Mouse (Mus musculus) testis, adult 2 months (tissue): ENCODE measurements around the gene Dffb. TPM values are rescaled to one million over a fixed set of nuclear protein-coding genes. Genes with fewer than 3 reads are reported as not detected.

Experiments used
- H3K27ac ChIP-seq: fragments of 200-500 bp; 2 replicates; pipeline ENCODE4 v1.5.1; 2012; ENCODE audit warnings: low read depth, low read length; ENCODE audit not compliant: control insufficient read depth, insufficient read depth
- H3K27me3 ChIP-seq: fragments of 200-500 bp; 2 replicates; pipeline ENCODE4 v1.6.1; 2012; ENCODE audit warnings: mild to moderate bottlenecking, low read length, moderate library complexity; ENCODE audit not compliant: control insufficient read depth, insufficient read depth
- H3K36me3 ChIP-seq: fragments of 200-500 bp; 2 replicates; pipeline ENCODE4 v1.6.1; 2012; ENCODE audit warnings: mild to moderate bottlenecking, low read length; ENCODE audit not compliant: control insufficient read depth, insufficient read depth
- H3K4me1 ChIP-seq: fragments of 200-500 bp; 2 replicates; pipeline ENCODE4 v1.6.1; 2012; ENCODE audit warnings: low read length; ENCODE audit not compliant: control insufficient read depth, insufficient read depth
- H3K4me3 ChIP-seq: fragments of 200-500 bp; 2 replicates; pipeline ENCODE4 v1.5.1; 2012; ENCODE audit warnings: low read depth, mild to moderate bottlenecking, low read length, moderate library complexity, mixed read lengths; ENCODE audit not compliant: control insufficient read depth
- CTCF ChIP-seq: fragments of 200-500 bp; IDR thresholded peaks from 2 replicates; pipeline ENCODE4 v1.5.1; 2012; ENCODE audit warnings: low read depth, mild to moderate bottlenecking, inconsistent platforms, low read length, moderate library complexity; ENCODE audit not compliant: control insufficient read depth, insufficient read depth, insufficient replicate concordance
- POLR2A ChIP-seq: fragments of 200-500 bp; IDR thresholded peaks from 2 replicates; pipeline ENCODE4 v1.6.1; 2012; ENCODE audit warnings: low read depth, mild to moderate bottlenecking, inconsistent platforms, low read length, moderate library complexity; ENCODE audit not compliant: control insufficient read depth
- polyA plus RNA-seq: library from polyadenylated mRNA; depleted of rRNA; stranded (reverse); fragments of >200 nt; gene quantifications from 2 replicates; pipeline ENCODE4 v1.2.3, GENCODE M21; 2012; rRNA removed

The Dffb gene
- polyA plus RNA-seq, 1 experiment: 4.6 TPM

DNA sequence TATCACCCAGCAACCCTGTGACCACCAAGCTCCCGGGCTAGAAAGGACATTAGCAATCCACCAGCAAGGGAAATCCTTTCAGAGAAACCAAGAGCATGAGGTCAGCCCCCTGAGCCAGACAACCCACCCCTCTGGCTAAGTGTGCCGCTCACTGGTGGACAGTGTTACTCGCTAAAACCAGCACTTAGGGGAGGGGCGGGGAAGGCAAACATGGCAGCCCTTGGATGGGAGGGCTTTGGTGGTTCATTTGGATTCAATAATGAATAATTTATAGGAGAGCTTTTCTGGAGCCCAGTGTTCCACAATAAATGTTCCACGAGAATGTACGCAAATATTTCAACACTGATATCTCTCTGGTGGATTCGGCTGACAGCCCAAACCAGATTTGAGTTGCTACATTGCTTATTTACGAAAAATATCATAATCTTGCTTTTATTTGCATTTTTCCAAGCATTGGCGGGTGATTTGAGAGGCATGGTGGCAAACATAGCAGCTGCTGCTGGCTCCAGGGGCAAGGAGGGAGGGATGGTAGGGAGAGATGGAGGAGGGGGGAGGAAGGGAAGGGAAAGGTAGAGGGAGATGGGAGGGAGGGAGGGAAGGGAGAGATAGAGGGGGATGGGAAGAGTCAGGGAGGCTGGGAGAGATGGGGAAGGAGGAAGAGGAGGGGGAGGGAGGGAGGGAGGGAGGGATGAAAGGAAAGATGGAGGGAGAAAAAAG is 54.3 kb downstream of the Dffb start:
- no peak overlapping the region for H3K27ac ChIP-seq
- TF ChIP-seq POLR2A (no peak), CTCF (no peak)
- H3K36me3 ChIP-seq: no peaks in the 10 kb centered on the region
- no peaks in the 10 kb centered on the region for H3K4me1 ChIP-seq
- no peaks in the 10 kb centered on the region for H3K27me3 ChIP-seq
- H3K4me3 ChIP-seq: no peak overlapping the region

DNA sequence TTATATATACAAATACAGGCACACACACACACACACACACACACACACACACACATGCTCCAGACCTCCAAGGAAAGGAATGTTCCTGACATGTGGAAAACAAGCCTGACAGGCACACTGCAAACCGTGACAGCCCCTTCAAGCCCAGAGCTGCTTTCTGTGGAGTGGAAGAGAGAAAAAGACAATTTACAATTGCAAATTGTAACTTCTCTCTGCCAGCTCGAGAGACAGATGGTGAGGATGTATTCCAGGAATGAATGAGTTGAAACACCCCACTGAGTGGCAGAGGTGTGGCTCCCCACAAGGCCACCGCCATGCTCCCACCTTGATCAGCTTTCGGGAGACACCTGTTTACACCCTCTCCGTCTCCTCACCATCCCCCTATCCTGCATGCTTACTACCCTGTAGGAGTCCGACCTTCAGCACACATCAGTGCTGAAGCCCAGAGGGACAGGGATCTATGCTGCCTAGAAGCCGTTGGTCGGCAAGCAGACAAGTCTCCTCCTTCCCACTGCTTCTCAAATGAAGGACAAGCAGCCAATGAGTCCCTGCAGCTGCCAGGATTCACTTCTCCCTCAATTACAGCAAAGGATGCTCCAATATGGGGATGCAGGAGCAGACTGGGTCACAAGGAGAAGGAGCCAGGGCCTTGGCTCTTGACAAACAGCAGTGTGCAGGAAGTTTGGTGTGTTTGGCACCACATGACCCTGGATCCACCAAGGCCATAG is 57.0 kb downstream of the Dffb start:
- Histone ChIP-seq H3K36me3 (no peaks in the 10 kb centered on the region), H3K4me3 (no peak overlapping the region), H3K27ac (no peak overlapping the region), H3K4me1 (no peaks in the 10 kb centered on the region), H3K27me3 (no peaks in the 10 kb centered on the region)
- no peak for TF ChIP-seq POLR2A
- no peak for TF ChIP-seq CTCF

Other genes with a start within 250 kb of the Dffb start
- gene A430005L14Rik, start 17.9 kb downstream of the Dffb start, polyA plus RNA-seq: 76.8 and 87.1 TPM in 2 replicates
- 43.4 and 46.6 TPM in 2 replicates for gene Cep104, start 68 bp upstream of the Dffb start, polyA plus RNA-seq
- 55.1 and 58.8 TPM in 2 replicates for gene Lrrc47, start 36.6 kb upstream of the Dffb start, polyA plus RNA-seq
- gene Smim1, start 51.1 kb upstream of the Dffb start, polyA plus RNA-seq: 39.8 and 41.1 TPM in 2 replicates
- 51.5 and 55.2 TPM in 2 replicates for gene Ccdc27, start 67.6 kb upstream of the Dffb start, polyA plus RNA-seq
- gene Trp73, start 165.1 kb upstream of the Dffb start, polyA plus RNA-seq: 0.17 and 0.48 TPM in 2 replicates
- 20.8 and 21.2 TPM in 2 replicates for gene Wrap73, start 167.2 kb upstream of the Dffb start, polyA plus RNA-seq
- gene Tprgl, start 185.5 kb upstream of the Dffb start, polyA plus RNA-seq: 212 and 246 TPM in 2 replicates
- gene Megf6, start 195.6 kb upstream of the Dffb start, polyA plus RNA-seq: 1.0 and 1.4 TPM in 2 replicates